10 mouse cellular contexts compared by ENCODE assay signal in genomic region chr15:100419311-100419710, GRCm38 (mm10). TPM values are rescaled to one million over a fixed set of nuclear protein-coding genes. Genes with fewer than 3 reads are reported as not detected.
DNase-seq lines count a peak whose midpoint lies in the region; ATAC-seq and TF ChIP-seq lines count a peak whose summit lies in the region.
"Had no signal": no experiment of that assay in that cellular context is flagged by ENCODE, and none has a peak within 500 bp of the region (broad histone marks: within the 10 kb centered on the region; RNA-seq: fewer than 3 reads in every experiment).

No protein-coding gene starts in this region.

- peak overlapping the region; percentile 78 for H3K27ac ChIP-seq in gastrocnemius, adult 2 months
- peak overlapping the region; percentile 13; the same call in 1 of the 2 replicates for H3K27ac ChIP-seq in midbrain, embryonic 10.5 days (replicated peaks)
- H3K27ac ChIP-seq in midbrain, embryonic 14.5 days (replicated peaks; ENCODE audit: low read depth, low read length), result no peak overlapping the region
- H3K27ac ChIP-seq in bone marrow macrophage, adult 2 months (ENCODE audit: insufficient read depth, low read depth, low read length), result peak overlapping the region; percentile 90
- H3K27ac ChIP-seq in liver, postnatal 0 days (ENCODE audit: low read depth), result peak overlapping the region; percentile 79

- H3K36me3 ChIP-seq in midbrain, embryonic 10.5 days, result peaks cover 3% of the 10 kb centered on the region; the same call in 1 of the 2 replicates
- no peaks in the 10 kb centered on the region for H3K36me3 ChIP-seq in midbrain, embryonic 14.5 days (ENCODE audit: control insufficient read depth, insufficient read depth, low read length)
- no peaks in the 10 kb centered on the region for H3K36me3 ChIP-seq in liver, postnatal 0 days (replicated peaks; ENCODE audit: insufficient read depth, low read length)

- ATAC-seq in midbrain, embryonic 14.5 days (ENCODE audit: low FRiP score, low TSS enrichment), result no peak
- no peak for ATAC-seq in liver, postnatal 0 days

- intact Hi-C loops in gastrocnemius, adult 2 months (cut with DNase I), result no loop called here
- intact Hi-C loops in gastrocnemius, postnatal 36 days (cut with DNase I), result no loop called here

- TF ChIP-seq CTCF in gastrocnemius, adult 2 months (IDR thresholded peaks at IDR 0.05), result no peak
- TF ChIP-seq CTCF in bone marrow macrophage, adult 2 months (IDR thresholded peaks at IDR 0.05; ENCODE audit: low read depth, low read length), result no peak
- TF ChIP-seq CTCF in liver, postnatal 0 days (IDR thresholded peaks at IDR 0.05; ENCODE audit: low read depth), result no peak

- WGBS in midbrain, embryonic 10.5 days, result 83% methylated on average over 8 of the region's 8 CpGs
- WGBS in midbrain, embryonic 14.5 days, result 79% methylated on average over 8 of the region's 8 CpGs
- WGBS in liver, postnatal 0 days (ENCODE audit: insufficient replicate concordance), result 58% methylated on average over 8 of the region's 8 CpGs

- H3K4me2 ChIP-seq in midbrain, embryonic 14.5 days (ENCODE audit: low read length), result no peak overlapping the region
- H3K4me2 ChIP-seq in liver, postnatal 0 days (ENCODE audit: low read depth, low read length), result peak overlapping the region; percentile 97

- H3K27me3 ChIP-seq in midbrain, embryonic 10.5 days (ENCODE audit: low read depth, poor library complexity, severe bottlenecking), result peaks cover 12% of the 10 kb centered on the region
- H3K27me3 ChIP-seq in midbrain, embryonic 14.5 days (ENCODE audit: control insufficient read depth, insufficient read depth, low read length), result peaks cover 10% of the 10 kb centered on the region
- H3K27me3 ChIP-seq in liver, postnatal 0 days (ENCODE audit: insufficient read depth, low read length), result no peaks in the 10 kb centered on the region

- H3K4me3 ChIP-seq in gastrocnemius, adult 2 months, result peak overlapping the region; percentile 39
- H3K4me3 ChIP-seq in midbrain, embryonic 10.5 days, result no peak overlapping the region
- H3K4me3 ChIP-seq in midbrain, embryonic 14.5 days (replicated peaks; ENCODE audit: low read depth, low read length), result no peak overlapping the region
- no peak overlapping the region; the same call in 1 of the 2 replicates for H3K4me3 ChIP-seq in bone marrow macrophage, adult 2 months (ENCODE audit: insufficient read depth, low read length)
- H3K4me3 ChIP-seq in liver, postnatal 0 days (ENCODE audit: low read depth, low read length), result peak overlapping the region; percentile 97

- TF ChIP-seq EP300 in liver, postnatal 0 days (IDR thresholded peaks at IDR 0.05; ENCODE audit: low read depth), result no peak

- H3K9me3 ChIP-seq in midbrain, embryonic 10.5 days (replicated peaks), result no peaks in the 10 kb centered on the region
- no peaks in the 10 kb centered on the region for H3K9me3 ChIP-seq in midbrain, embryonic 14.5 days (ENCODE audit: control insufficient read depth, low read length)
- H3K9me3 ChIP-seq in liver, postnatal 0 days (ENCODE audit: low read length), result no peaks in the 10 kb centered on the region

- DNase-seq in gastrocnemius, adult 2 months, result peak; percentile 70
- DNase-seq in gastrocnemius, postnatal 36 days, result no peak
- no peak for DNase-seq in midbrain, embryonic 10.5 days (ENCODE audit: low spot score)
- no peak for DNase-seq in midbrain, embryonic 14.5 days
- no peak for DNase-seq in liver, postnatal 0 days
- DNase-seq in left cerebral cortex, adult 9 months (ENCODE audit: low spot score in 2 of 2), result no peak
- DNase-seq in layer of hippocampus, adult 8-10 months (ENCODE audit: low spot score in 2 of 2), result no peak

- TF ChIP-seq POLR2A in bone marrow macrophage, adult 2 months (IDR thresholded peaks at IDR 0.05; ENCODE audit: borderline replicate concordance, low read depth, low read length), result no peak

- H3K9ac ChIP-seq in midbrain, embryonic 14.5 days (replicated peaks; ENCODE audit: low read length), result no peak overlapping the region
- peak overlapping the region; percentile 57 for H3K9ac ChIP-seq in liver, postnatal 0 days (replicated peaks)

- H3K4me1 ChIP-seq in midbrain, embryonic 10.5 days, result peaks cover 47% of the 10 kb centered on the region
- peaks cover 21% of the 10 kb centered on the region for H3K4me1 ChIP-seq in midbrain, embryonic 14.5 days (ENCODE audit: control insufficient read depth, insufficient read depth, low read length)
- H3K4me1 ChIP-seq in bone marrow macrophage, adult 2 months (ENCODE audit: control insufficient read depth, insufficient read depth, low read length), result peaks cover 59% of the 10 kb centered on the region
- peaks cover 62% of the 10 kb centered on the region for H3K4me1 ChIP-seq in liver, postnatal 0 days (ENCODE audit: insufficient read depth)

RNA-seq across cellular contexts. Expression of gene Gm5475, which starts 2.6 kb away (rescaled TPM):
- not detected for total RNA-seq in gastrocnemius, adult 2 months (2021)
- not detected for total RNA-seq in gastrocnemius, postnatal 36 days (2021)
- polyA plus RNA-seq in midbrain, embryonic 10.5 days (2016; fragmentation: Nextera tagmentation; extraction: Ambion mirVana), result 0.04 TPM in 1 of 2 replicates, not detected in the other
- polyA plus RNA-seq in midbrain, embryonic 14.5 days (2014; fragmentation: Nextera tagmentation; extraction: Ambion mirVana), result not detected in 2 replicates
- not detected in 2 replicates for polyA plus RNA-seq in bone marrow macrophage, adult 2 months (2012; ENCODE audit: insufficient read depth, insufficient read length, missing spikeins)
- polyA plus RNA-seq in liver, postnatal 0 days (2015; fragmentation: Nextera tagmentation; extraction: Ambion mirVana), result 0.04 TPM in 1 of 2 replicates, not detected in the other
- not detected for total RNA-seq in layer of hippocampus, adult 8-10 months (2022)
- total RNA-seq: granulocyte monocyte progenitor cell, adult 5-6 weeks; left cerebral cortex, postnatal 36 days had no signal

RNA-seq across cellular contexts. Expression of gene Slc11a2, which starts 5.6 kb away (rescaled TPM):
- 10 to 100 TPM; 38.4 to 52.0 TPM for total RNA-seq in gastrocnemius, adult 2 months (2021)
- 10 to 100 TPM; 37.5 to 48.9 TPM for total RNA-seq in gastrocnemius, postnatal 36 days (2021)
- 26.3 and 26.7 TPM in 2 replicates for polyA plus RNA-seq in midbrain, embryonic 10.5 days (2016; fragmentation: Nextera tagmentation; extraction: Ambion mirVana)
- polyA plus RNA-seq in midbrain, embryonic 14.5 days (2014; fragmentation: Nextera tagmentation; extraction: Ambion mirVana), result 18.5 and 21.6 TPM in 2 replicates
- polyA plus RNA-seq in bone marrow macrophage, adult 2 months (2012; ENCODE audit: insufficient read depth, insufficient read length, missing spikeins), result 64.3 and 68.0 TPM in 2 replicates
- polyA plus RNA-seq in liver, postnatal 0 days (2015; fragmentation: Nextera tagmentation; extraction: Ambion mirVana), result 15.0 and 16.3 TPM in 2 replicates
- total RNA-seq in layer of hippocampus, adult 8-10 months (2022), result 10 to 100 TPM; 54.1 to 68.5 (median 60.4) TPM

RNA-seq across cellular contexts. Expression of gene Letmd1, which starts 49.5 kb away (rescaled TPM):
- total RNA-seq in gastrocnemius, adult 2 months (2021), result 1 to 10 TPM; 8.8 to 10.0 TPM
- 1 to 10 TPM; 8.0 to 9.3 TPM for total RNA-seq in gastrocnemius, postnatal 36 days (2021)
- 44.1 and 47.3 TPM in 2 replicates for polyA plus RNA-seq in midbrain, embryonic 10.5 days (2016; fragmentation: Nextera tagmentation; extraction: Ambion mirVana)
- polyA plus RNA-seq in midbrain, embryonic 14.5 days (2014; fragmentation: Nextera tagmentation; extraction: Ambion mirVana), result 44.8 and 51.9 TPM in 2 replicates
- polyA plus RNA-seq in bone marrow macrophage, adult 2 months (2012; ENCODE audit: insufficient read depth, insufficient read length, missing spikeins), result 41.7 and 45.7 TPM in 2 replicates
- 14.4 and 16.3 TPM in 2 replicates for polyA plus RNA-seq in liver, postnatal 0 days (2015; fragmentation: Nextera tagmentation; extraction: Ambion mirVana)
- total RNA-seq in layer of hippocampus, adult 8-10 months (2022), result 10 to 100 TPM; 57.2 to 67.6 (median 62.7) TPM

RNA-seq across cellular contexts. Expression of gene Higd1c, which starts 55.0 kb away (rescaled TPM):
- not detected for total RNA-seq in gastrocnemius, adult 2 months (2021)
- not detected for total RNA-seq in gastrocnemius, postnatal 36 days (2021)
- not detected in 2 replicates for polyA plus RNA-seq in midbrain, embryonic 10.5 days (2016; fragmentation: Nextera tagmentation; extraction: Ambion mirVana)
- not detected in 2 replicates for polyA plus RNA-seq in midbrain, embryonic 14.5 days (2014; fragmentation: Nextera tagmentation; extraction: Ambion mirVana)
- not detected in 2 replicates for polyA plus RNA-seq in bone marrow macrophage, adult 2 months (2012; ENCODE audit: insufficient read depth, insufficient read length, missing spikeins)
- not detected in 2 replicates for polyA plus RNA-seq in liver, postnatal 0 days (2015; fragmentation: Nextera tagmentation; extraction: Ambion mirVana)
- not detected for total RNA-seq in layer of hippocampus, adult 8-10 months (2022)
- total RNA-seq: granulocyte monocyte progenitor cell, adult 5-6 weeks; left cerebral cortex, postnatal 36 days had no signal

Comparison
In these comparisons a context has a peak if more than half of its experiments do, and no peak if none do; other contexts are left out.
1. H3K4me3 ChIP-seq: peak in gastrocnemius, adult 2 months (single experiment) and liver, postnatal 0 days (single experiment); none in midbrain, embryonic 10.5 days (single experiment), midbrain, embryonic 14.5 days (single experiment) and bone marrow macrophage, adult 2 months (single experiment).